Mouse (Mus musculus): ENCODE measurements around the gene Sez6l. TPM values are rescaled to one million over a fixed set of nuclear protein-coding genes. Genes with fewer than 3 reads are reported as not detected.
A peak's percentile ranks its signal among the peaks of the same experiment; 100 is the strongest.

Sez6l gene
- polyA plus RNA-seq, 1 experiment = 0.17 TPM

- TF ChIP-seq CTCF (conservative IDR thresholded peaks at IDR 0.05; ENCODE audit: insufficient read depth, insufficient read length, low read depth, low read length) (no peak), POLR2A (IDR thresholded peaks at IDR 0.05; ENCODE audit: low read depth, low read length) (no peak)
- H3K4me3 ChIP-seq (ENCODE audit: insufficient read depth, low read depth, low read length) = no peak overlapping the region
- H3K27me3 ChIP-seq (replicated peaks; ENCODE audit: control insufficient read depth, insufficient read depth, low read length) = no peaks in the 10 kb centered on the region
- no peaks in the 10 kb centered on the region for H3K36me3 ChIP-seq (ENCODE audit: control insufficient read depth, insufficient read depth, low read length)
- H3K27ac ChIP-seq (ENCODE audit: insufficient read depth, low read depth, low read length) = no peak overlapping the region
- H3K4me1 ChIP-seq (ENCODE audit: control insufficient read depth, insufficient read depth, low read length) = no peaks in the 10 kb centered on the region
- peak; percentile 38 for DNase-seq
- WGBS = 26% methylated on average over 9 of the region's 9 CpGs
These were observed 31.0 kb upstream of the Sez6l start for GRCm38 (mm10) chr5:112607867-112608516.

GRCm38 (mm10) chr5:112607119-112607518, 30.1 kb upstream of the Sez6l start:
- Histone ChIP-seq H3K27me3 (replicated peaks; ENCODE audit: control insufficient read depth, insufficient read depth, low read length) (no peaks in the 10 kb centered on the region), H3K4me3 (ENCODE audit: insufficient read depth, low read depth, low read length) (no peak overlapping the region), H3K27ac (ENCODE audit: insufficient read depth, low read depth, low read length) (no peak overlapping the region), H3K4me1 (ENCODE audit: control insufficient read depth, insufficient read depth, low read length) (no peaks in the 10 kb centered on the region), H3K36me3 (ENCODE audit: control insufficient read depth, insufficient read depth, low read length) (no peaks in the 10 kb centered on the region)
- WGBS = 84% methylated on average over 2 of the region's 2 CpGs
- no peak for TF ChIP-seq POLR2A (IDR thresholded peaks at IDR 0.05; ENCODE audit: low read depth, low read length)
- TF ChIP-seq CTCF (conservative IDR thresholded peaks at IDR 0.05; ENCODE audit: insufficient read depth, insufficient read length, low read depth, low read length) = no peak
- no peak for DNase-seq

GRCm38 (mm10) chr5:112605371-112605770, 28.4 kb upstream of the Sez6l start:
- TF ChIP-seq POLR2A (IDR thresholded peaks at IDR 0.05; ENCODE audit: low read depth, low read length) (no peak), CTCF (conservative IDR thresholded peaks at IDR 0.05; ENCODE audit: insufficient read depth, insufficient read length, low read depth, low read length) (no peak)
- Histone ChIP-seq H3K27me3 (replicated peaks; ENCODE audit: control insufficient read depth, insufficient read depth, low read length) (no peaks in the 10 kb centered on the region), H3K4me1 (ENCODE audit: control insufficient read depth, insufficient read depth, low read length) (no peaks in the 10 kb centered on the region), H3K27ac (ENCODE audit: insufficient read depth, low read depth, low read length) (no peak overlapping the region), H3K36me3 (ENCODE audit: control insufficient read depth, insufficient read depth, low read length) (no peaks in the 10 kb centered on the region), H3K4me3 (ENCODE audit: insufficient read depth, low read depth, low read length) (no peak overlapping the region)
- DNase-seq = no peak
- 45% methylated on average over 14 of the region's 14 CpGs for WGBS

- Histone ChIP-seq H3K36me3 (ENCODE audit: control insufficient read depth, insufficient read depth, low read length) (no peaks in the 10 kb centered on the region), H3K27me3 (replicated peaks; ENCODE audit: control insufficient read depth, insufficient read depth, low read length) (no peaks in the 10 kb centered on the region), H3K27ac (ENCODE audit: insufficient read depth, low read depth, low read length) (no peak overlapping the region), H3K4me1 (ENCODE audit: control insufficient read depth, insufficient read depth, low read length) (no peaks in the 10 kb centered on the region), H3K4me3 (ENCODE audit: insufficient read depth, low read depth, low read length) (no peak overlapping the region)
- TF ChIP-seq CTCF (conservative IDR thresholded peaks at IDR 0.05; ENCODE audit: insufficient read depth, insufficient read length, low read depth, low read length) = no peak
- no peak for TF ChIP-seq POLR2A (IDR thresholded peaks at IDR 0.05; ENCODE audit: low read depth, low read length)
- peak; percentile 11 for DNase-seq
- WGBS = 88% methylated on average over 1 of the region's 1 CpGs
These were observed 27.3 kb upstream of the Sez6l start for GRCm38 (mm10) chr5:112604251-112604650.

- H3K27ac ChIP-seq (ENCODE audit: insufficient read depth, low read depth, low read length) = 0 out of 2 replicates have a peak overlapping the region, but pooled peaks have one; percentile 6
- 33% methylated on average over 3 of the region's 3 CpGs for WGBS
- H3K4me1 ChIP-seq (ENCODE audit: control insufficient read depth, insufficient read depth, low read length) = no peaks in the 10 kb centered on the region
- H3K27me3 ChIP-seq (replicated peaks; ENCODE audit: control insufficient read depth, insufficient read depth, low read length) = no peaks in the 10 kb centered on the region
- no peaks in the 10 kb centered on the region for H3K36me3 ChIP-seq (ENCODE audit: control insufficient read depth, insufficient read depth, low read length)
- TF ChIP-seq CTCF (conservative IDR thresholded peaks at IDR 0.05; ENCODE audit: insufficient read depth, insufficient read length, low read depth, low read length) (no peak), POLR2A (IDR thresholded peaks at IDR 0.05; ENCODE audit: low read depth, low read length) (no peak)
- no peak for DNase-seq
- H3K4me3 ChIP-seq (ENCODE audit: insufficient read depth, low read depth, low read length) = no peak overlapping the region
These were observed 26.6 kb upstream of the Sez6l start for GRCm38 (mm10) chr5:112603594-112603993.

- Histone ChIP-seq H3K4me3 (ENCODE audit: insufficient read depth, low read depth, low read length) (no peak overlapping the region), H3K27me3 (replicated peaks; ENCODE audit: control insufficient read depth, insufficient read depth, low read length) (no peaks in the 10 kb centered on the region), H3K27ac (ENCODE audit: insufficient read depth, low read depth, low read length) (no peak overlapping the region), H3K4me1 (ENCODE audit: control insufficient read depth, insufficient read depth, low read length) (no peaks in the 10 kb centered on the region), H3K36me3 (ENCODE audit: control insufficient read depth, insufficient read depth, low read length) (no peaks in the 10 kb centered on the region)
- 46% methylated on average over 11 of the region's 11 CpGs for whole genome bisulfite sequencing
- no peak for TF ChIP-seq POLR2A (IDR thresholded peaks at IDR 0.05; ENCODE audit: low read depth, low read length)
- TF ChIP-seq CTCF (conservative IDR thresholded peaks at IDR 0.05; ENCODE audit: insufficient read depth, insufficient read length, low read depth, low read length) = no peak
- DNase-seq = no peak
These were observed 23.4 kb upstream of the Sez6l start for GRCm38 (mm10) chr5:112600309-112600939.

GRCm38 (mm10) chr5:112599538-112600308, 22.7 kb upstream of the Sez6l start:
- no peak overlapping the region for H3K27ac ChIP-seq (ENCODE audit: insufficient read depth, low read depth, low read length)
- no peak for DNase-seq
- no peak overlapping the region for H3K4me3 ChIP-seq (ENCODE audit: insufficient read depth, low read depth, low read length)
- H3K27me3 ChIP-seq (replicated peaks; ENCODE audit: control insufficient read depth, insufficient read depth, low read length) = no peaks in the 10 kb centered on the region
- WGBS = 84% methylated on average over 6 of the region's 6 CpGs
- no peaks in the 10 kb centered on the region for H3K36me3 ChIP-seq (ENCODE audit: control insufficient read depth, insufficient read depth, low read length)
- TF ChIP-seq CTCF (conservative IDR thresholded peaks at IDR 0.05; ENCODE audit: insufficient read depth, insufficient read length, low read depth, low read length) = no peak
- no peaks in the 10 kb centered on the region for H3K4me1 ChIP-seq (ENCODE audit: control insufficient read depth, insufficient read depth, low read length)

Data from kidney, adult 2 months (tissue).